Mouse (Mus musculus) natural killer cell, adult 2 months (primary cell): ENCODE measurements around the gene Cacnb2.
A peak's percentile ranks its signal among the peaks of the same experiment; 100 is the strongest.

Experiments used
- DNase-seq, 2 experiments: peaks; one replicate each; pipeline ENCODE4 v3.0.0; 2022; ENCODE audit warnings: low spot score in 2 of 2

The Cacnb2 gene

DNA sequence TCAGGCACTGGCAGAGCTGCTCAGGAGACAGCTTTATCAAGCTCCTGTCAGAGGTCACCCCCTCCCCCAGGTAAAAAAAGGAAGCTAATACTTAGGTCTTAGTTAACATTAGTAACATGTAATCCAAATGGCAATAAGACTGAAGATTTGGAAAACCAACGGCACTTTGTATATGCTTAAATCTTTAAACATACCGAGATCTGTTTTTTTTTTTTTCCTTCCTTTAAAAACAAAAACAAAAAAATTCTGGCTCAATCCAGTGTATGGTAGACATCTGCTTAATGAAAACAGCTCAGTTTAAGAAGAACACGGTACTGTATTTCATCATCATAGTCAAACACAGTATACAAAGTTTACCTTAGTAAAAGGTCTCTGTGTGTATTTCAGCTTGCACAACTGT is at the start of gene Cacnb2:
Gene Cacnb2 (plus strand): TSS at position 301 of the 400 bp plus-strand sequence.
- no peak for DNase-seq

- no peak for DNase-seq
Measured at GRCm38 (mm10) chr2:14568020-14568419, 34.9 kb upstream of the Cacnb2 start.

GRCm38 (mm10) chr2:14571300-14571699 is 31.6 kb upstream of the Cacnb2 start:
- DNase-seq, result no peak

- no peak for DNase-seq
Measured at GRCm38 (mm10) chr2:14589541-14589940, 13.3 kb upstream of the Cacnb2 start.

- no peak for DNase-seq
Measured at GRCm38 (mm10) chr2:14597909-14598563, 4.9 kb upstream of the Cacnb2 start.

DNA sequence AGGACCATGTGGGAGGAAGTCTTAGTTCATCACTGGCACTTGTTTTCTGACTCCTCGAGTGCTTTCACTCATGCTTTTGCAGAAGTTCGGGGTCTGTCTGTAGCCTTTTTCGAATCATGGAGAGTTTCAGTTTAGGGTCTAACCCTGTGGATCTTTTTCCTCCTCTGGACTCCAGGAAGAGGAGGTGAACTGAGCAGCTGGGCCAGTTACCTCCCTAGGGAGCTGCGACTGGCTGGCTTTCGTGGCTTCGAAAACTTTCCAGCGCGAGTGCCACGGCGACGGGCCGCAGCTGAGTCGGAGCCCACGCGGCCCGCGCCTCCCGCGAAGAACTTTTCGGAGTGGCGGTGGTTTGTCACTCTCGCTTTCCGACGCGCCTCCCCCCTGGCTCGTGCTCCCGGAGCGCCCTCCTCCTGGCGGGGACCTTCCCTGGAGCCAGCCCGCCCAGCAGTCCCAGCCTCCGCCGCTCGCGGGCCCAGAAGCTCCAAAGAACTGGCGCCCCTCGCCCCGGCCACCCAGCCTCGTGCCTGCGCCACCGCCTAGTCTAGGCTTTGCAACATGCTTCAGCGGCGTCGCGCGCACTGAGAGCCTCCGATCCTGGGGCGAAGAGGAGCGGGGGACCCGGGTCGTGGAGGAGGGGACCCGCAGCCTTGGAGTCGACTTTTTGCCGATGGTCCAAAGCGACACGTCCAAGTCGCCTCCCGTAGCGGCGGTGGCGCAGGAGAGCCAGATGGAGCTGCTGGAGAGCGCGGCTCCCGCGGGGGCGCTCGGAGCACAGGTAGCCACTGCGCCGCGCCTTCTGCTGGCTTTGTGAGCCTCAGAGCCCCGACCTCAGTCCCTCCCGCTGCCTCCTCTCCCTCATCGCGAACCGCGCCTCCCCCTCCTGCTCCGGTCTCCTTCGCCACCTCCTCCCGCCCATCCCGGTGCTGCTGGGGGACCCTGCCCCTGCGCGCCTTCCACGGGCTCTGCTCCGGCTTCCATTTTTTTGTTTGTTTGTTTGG is 1.2 kb downstream of the Cacnb2 start:
- DNase-seq, result peak in 1 of 2 experiments; percentile 8

GRCm38 (mm10) chr2:14604791-14605190 is 1.9 kb downstream of the Cacnb2 start:
- DNase-seq, result peak in 1 of 2 experiments; percentile 3

DNA sequence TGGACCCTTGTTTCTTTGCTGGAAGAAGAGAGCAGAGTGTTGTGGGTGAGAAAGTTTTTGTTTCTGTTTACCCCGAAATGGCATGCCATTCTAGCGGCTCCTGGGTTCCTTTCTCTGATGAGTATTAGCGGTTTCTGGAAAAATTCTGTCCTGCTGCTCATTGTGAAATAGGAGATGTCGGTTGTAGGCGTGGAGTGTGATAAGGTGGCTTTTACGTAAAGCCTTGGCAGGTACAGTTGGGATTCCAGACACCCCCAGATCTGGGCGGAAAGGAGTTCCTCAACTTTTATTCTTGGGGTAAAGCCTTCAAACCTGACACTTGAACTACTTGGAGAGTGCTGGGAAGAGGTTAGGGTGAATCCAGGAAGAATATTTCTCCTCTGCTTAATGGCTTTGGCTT is 2.3 kb downstream of the Cacnb2 start:
- no peak for DNase-seq

- DNase-seq, result no peak
Measured at GRCm38 (mm10) chr2:14608606-14609005, 5.7 kb downstream of the Cacnb2 start.

GRCm38 (mm10) chr2:14612705-14613104 is 9.8 kb downstream of the Cacnb2 start:
- DNase-seq, result no peak

- DNase-seq, result no peak
Measured at GRCm38 (mm10) chr2:14616361-14616760, 13.5 kb downstream of the Cacnb2 start.

- DNase-seq, result no peak
Measured at GRCm38 (mm10) chr2:14620120-14620853, 17.4 kb downstream of the Cacnb2 start.

DNA sequence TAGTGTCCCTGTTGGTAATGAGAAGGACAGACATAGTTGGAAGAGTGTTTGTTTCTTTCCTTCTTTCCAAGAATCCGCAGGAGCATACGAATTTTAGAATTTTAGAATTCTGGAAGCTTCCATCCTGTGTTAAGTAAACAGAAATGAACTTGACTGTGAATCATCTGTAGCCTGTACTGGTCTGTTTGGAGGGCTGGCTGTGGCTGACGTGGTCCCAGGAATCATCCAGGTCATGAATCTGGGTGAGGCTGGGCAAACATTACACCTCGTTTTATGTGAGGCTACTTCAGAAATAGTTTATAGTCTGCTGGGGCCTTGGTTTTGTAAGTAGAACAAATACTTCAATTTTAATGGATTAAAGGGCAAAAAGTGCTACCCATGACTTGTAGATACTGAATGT is 18.0 kb downstream of the Cacnb2 start:
- no peak for DNase-seq

DNA sequence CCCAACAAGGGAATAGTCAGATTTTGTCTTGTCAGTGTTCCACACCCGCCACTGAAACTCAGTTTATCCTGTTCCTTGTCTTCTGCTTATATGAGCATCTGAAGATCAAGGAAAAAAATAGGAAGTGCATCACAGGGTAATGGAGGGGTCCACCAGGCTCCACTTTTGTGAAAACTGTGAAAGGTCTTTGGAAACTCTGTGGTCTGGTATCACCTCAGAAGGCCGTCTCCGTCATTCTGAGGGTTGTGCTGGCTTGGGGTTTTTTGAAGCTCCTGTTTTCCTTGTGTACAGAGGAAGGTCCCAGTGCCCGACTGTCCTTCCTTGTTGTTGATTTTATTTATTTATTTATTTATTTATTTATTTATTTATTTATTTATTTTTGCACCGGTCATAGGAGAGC is 20.9 kb downstream of the Cacnb2 start:
- DNase-seq, result no peak

GRCm38 (mm10) chr2:14629814-14630492 is 27.1 kb downstream of the Cacnb2 start:
- DNase-seq, result no peak

- peak; percentile 22 to 78 for DNase-seq
Measured at GRCm38 (mm10) chr2:14631590-14631989, 28.7 kb downstream of the Cacnb2 start.

DNA sequence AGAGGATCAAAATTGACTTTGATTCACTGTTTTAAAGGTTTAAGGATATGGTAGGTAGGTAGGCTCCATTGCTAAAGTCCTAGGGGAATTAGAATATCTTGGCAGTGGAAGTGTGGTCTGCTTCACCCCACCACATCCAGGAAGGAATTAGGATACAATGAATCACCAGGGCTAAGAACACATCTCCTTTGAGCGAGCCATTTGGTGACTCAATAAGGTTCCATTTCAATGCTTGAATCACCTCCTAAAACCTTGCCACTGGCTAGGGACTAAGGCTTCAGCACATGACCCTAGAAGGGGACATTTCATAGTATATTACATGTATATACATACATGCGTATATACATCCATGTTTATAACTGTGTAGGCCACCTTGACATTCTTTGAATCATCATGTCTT is 30.3 kb downstream of the Cacnb2 start:
- DNase-seq, result no peak

DNA sequence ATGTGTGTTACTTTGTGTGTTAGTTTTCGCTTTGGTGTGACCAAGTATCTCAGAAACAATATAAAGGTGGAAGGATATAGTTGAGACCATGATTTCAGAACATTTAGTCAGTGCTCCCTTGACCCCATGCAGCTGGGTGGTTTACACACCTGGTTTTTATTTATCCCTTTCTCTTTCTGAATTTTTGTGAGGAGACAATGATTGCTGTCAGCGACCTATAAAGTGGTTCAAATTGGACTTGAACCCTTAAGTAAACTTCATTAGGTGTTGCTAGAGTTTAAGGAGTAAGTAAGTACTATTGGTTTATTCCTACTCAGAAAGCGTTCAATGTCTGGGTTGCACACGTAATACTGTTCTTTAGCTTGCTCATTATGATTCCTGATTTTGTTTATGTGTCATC is 36.4 kb downstream of the Cacnb2 start:
- DNase-seq, result no peak

GRCm38 (mm10) chr2:14639877-14640276 is 37.0 kb downstream of the Cacnb2 start:
- no peak for DNase-seq

DNA sequence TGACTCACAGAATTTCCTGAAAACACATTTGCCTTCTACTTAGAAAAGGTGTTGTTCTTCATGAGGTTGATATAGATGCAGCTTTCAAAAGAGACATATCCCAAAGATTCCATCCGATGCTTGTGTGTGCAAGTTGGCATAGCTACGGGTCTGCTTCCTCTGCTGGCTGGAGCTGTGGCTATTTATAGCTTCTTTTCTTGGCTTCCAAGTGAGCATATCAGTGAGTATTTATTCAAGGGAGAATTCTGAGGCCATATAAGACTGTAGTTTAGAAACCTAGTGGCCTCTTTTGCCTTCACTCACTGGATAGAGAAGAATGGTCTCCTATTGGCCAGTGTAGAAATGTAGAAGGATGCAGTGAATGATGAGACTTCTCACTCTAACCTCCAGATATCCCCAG is 38.2 kb downstream of the Cacnb2 start:
- DNase-seq, result no peak

- no peak for DNase-seq
Measured at GRCm38 (mm10) chr2:14651268-14651667, 48.4 kb downstream of the Cacnb2 start.

DNA sequence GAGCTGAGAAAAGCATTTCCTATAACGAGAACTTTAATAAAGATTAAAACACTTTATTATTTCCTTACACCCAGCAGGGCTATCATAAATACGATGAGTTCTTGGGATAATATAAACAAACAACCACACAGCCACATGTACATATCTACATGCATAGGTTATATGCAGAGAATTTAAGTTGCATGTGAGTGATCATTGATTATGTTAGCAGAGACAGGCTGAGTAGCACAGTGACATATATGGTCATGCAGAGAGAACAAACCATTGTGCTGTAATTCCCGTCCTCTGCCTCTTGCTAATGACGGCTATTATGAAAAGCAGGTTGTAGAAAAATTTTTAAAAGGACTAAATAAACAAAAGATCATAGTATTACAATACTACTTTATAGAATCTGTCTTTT is 53.8 kb downstream of the Cacnb2 start:
- DNase-seq, result no peak
